Mouse (Mus musculus): Measurements from ENCODE around the gene Atf6.

The Atf6 gene

GRCm38 (mm10) chr1:170791542-170791941 is 76.0 kb downstream of the Atf6 start:
- in situ Hi-C loops (cut with MboI, MseI) = no loop called here

GRCm38 (mm10) chr1:170791001-170791400 is 76.6 kb downstream of the Atf6 start:
- in situ Hi-C loops (cut with MboI, MseI) = no loop called here

- in situ Hi-C loops (cut with MboI, MseI) = no loop called here
Observed at GRCm38 (mm10) chr1:170787643-170788042, 79.9 kb downstream of the Atf6 start.

- in situ Hi-C loops (cut with MboI, MseI) = no loop called here
Observed at GRCm38 (mm10) chr1:170786570-170787341, 80.8 kb downstream of the Atf6 start.

- in situ Hi-C loops (cut with MboI, MseI) = no loop called here
Observed at GRCm38 (mm10) chr1:170777688-170778087, 89.9 kb downstream of the Atf6 start.

- in situ Hi-C loops (cut with MboI, MseI) = no loop called here
Observed at GRCm38 (mm10) chr1:170774431-170774830, 93.1 kb downstream of the Atf6 start.

- in situ Hi-C loops (cut with MboI, MseI) = no loop called here
Observed at GRCm38 (mm10) chr1:170773506-170773905, 94.1 kb downstream of the Atf6 start.

- in situ Hi-C loops (cut with MboI, MseI) = no loop called here
Observed at GRCm38 (mm10) chr1:170771437-170772003, 96.1 kb downstream of the Atf6 start.

GRCm38 (mm10) chr1:170770691-170771090 is 96.9 kb downstream of the Atf6 start:
- in situ Hi-C loops (cut with MboI, MseI) = no loop called here

- in situ Hi-C loops (cut with MboI, MseI) = no loop called here
Observed at GRCm38 (mm10) chr1:170766997-170767396, 100.6 kb downstream of the Atf6 start.

- in situ Hi-C loops (cut with MboI, MseI) = no loop called here
Observed at GRCm38 (mm10) chr1:170764798-170765197, 102.8 kb downstream of the Atf6 start.

GRCm38 (mm10) chr1:170761634-170762033 is 105.9 kb downstream of the Atf6 start:
- in situ Hi-C loops (cut with MboI, MseI) = no loop called here

GRCm38 (mm10) chr1:170753597-170753996 is 114.0 kb downstream of the Atf6 start:
- in situ Hi-C loops (cut with MboI, MseI) = no loop called here

- in situ Hi-C loops (cut with MboI, MseI) = no loop called here
Observed at GRCm38 (mm10) chr1:170751797-170752196, 115.8 kb downstream of the Atf6 start.

- in situ Hi-C loops (cut with MboI, MseI) = no loop called here
Observed at GRCm38 (mm10) chr1:170746523-170746922, 121.0 kb downstream of the Atf6 start.

GRCm38 (mm10) chr1:170741497-170742246 is 125.9 kb downstream of the Atf6 start:
- in situ Hi-C loops (cut with MboI, MseI) = no loop called here

GRCm38 (mm10) chr1:170734866-170735265 is 132.7 kb downstream of the Atf6 start:
- in situ Hi-C loops (cut with MboI, MseI) = no loop called here

GRCm38 (mm10) chr1:170732596-170732890 is 135.0 kb downstream of the Atf6 start:
- in situ Hi-C loops (cut with MboI, MseI) = no loop called here

- in situ Hi-C loops (cut with MboI, MseI) = no loop called here
Observed at GRCm38 (mm10) chr1:170731865-170732595, 135.5 kb downstream of the Atf6 start.

GRCm38 (mm10) chr1:170729267-170729962 is 138.2 kb downstream of the Atf6 start:
- in situ Hi-C loops (cut with MboI, MseI) = no loop called here

GRCm38 (mm10) chr1:170728524-170728923 is 139.0 kb downstream of the Atf6 start:
- in situ Hi-C loops (cut with MboI, MseI) = no loop called here
